Mouse (Mus musculus) C2C12 (cell line): ENCODE measurements at regions not wholly inside any gene's neighbourhood (a gene's known extent, or its start where the extent isn't known, plus 50 kb on each side); places are given as distances from the start of the nearest gene placed in this dataset.
A peak's percentile ranks its signal among the peaks of the same experiment; 100 is the strongest.

Experiments used
- H3K27me3 ChIP-seq: one replicate; pipeline ENCODE4 v1.6.1; 2011; ENCODE audit not compliant: control insufficient read depth, insufficient read depth, insufficient read length
- H3K36me3 ChIP-seq: one replicate; pipeline ENCODE4 v1.6.1; 2011; ENCODE audit not compliant: control insufficient read depth, insufficient read depth
- H3K4me3 ChIP-seq: one replicate; pipeline ENCODE4 v1.5.1; 2011; ENCODE audit warnings: mild to moderate bottlenecking, control low read depth; ENCODE audit not compliant: poor library complexity, insufficient read depth, severe bottlenecking
- H3K79me2 ChIP-seq: one replicate; pipeline ENCODE4 v1.6.1; 2011; ENCODE audit not compliant: control insufficient read depth, insufficient read depth
- H3K79me3 ChIP-seq: one replicate; pipeline ENCODE4 v1.6.1; 2011; ENCODE audit warnings: low read depth, control low read depth
- H3ac ChIP-seq: one replicate; pipeline ENCODE3; 2011; ENCODE audit warnings: low read depth; ENCODE audit not compliant: control insufficient read depth, insufficient read length
- CEBPB ChIP-seq: IDR thresholded peaks from one replicate; pipeline ENCODE4 v1.6.1; 2011; ENCODE audit warnings: low read depth, mild to moderate bottlenecking, control low read depth, moderate library complexity
- CTCF ChIP-seq: IDR thresholded peaks from one replicate; pipeline ENCODE4 v1.5.1; 2011; ENCODE audit not compliant: control insufficient read depth, insufficient read depth, insufficient read length
- FOSL1 ChIP-seq: IDR thresholded peaks from one replicate; pipeline ENCODE4 v1.8.0; 2011; ENCODE audit warnings: mild to moderate bottlenecking, low read length; ENCODE audit not compliant: poor library complexity, insufficient read depth, severe bottlenecking
- MAX ChIP-seq: IDR thresholded peaks from one replicate; pipeline ENCODE4 v1.6.1; 2011; ENCODE audit warnings: mild to moderate bottlenecking, control low read depth
- MYOD1 ChIP-seq: IDR thresholded peaks from one replicate; pipeline ENCODE4 v1.6.1; 2011; ENCODE audit warnings: low read depth; ENCODE audit not compliant: control insufficient read depth, insufficient read length
- MYOG ChIP-seq: IDR thresholded peaks from one replicate; pipeline ENCODE4 v1.6.1; 2011; ENCODE audit not compliant: control insufficient read depth, insufficient read length; ENCODE audit errors: extremely low read depth
- USF1 ChIP-seq: IDR thresholded peaks from one replicate; pipeline ENCODE4 v1.6.1; 2011; ENCODE audit warnings: low read depth, mild to moderate bottlenecking, control low read depth, moderate library complexity

GRCm38 (mm10) chr15:62432742-62433245 lies 1412.2 kb downstream of the Gsdmc2 start:
- Histone ChIP-seq H3K4me3 (no peak overlapping the region), H3K36me3 (no peaks in the 10 kb centered on the region), H3ac (no peak overlapping the region), H3K79me2 (no peaks in the 10 kb centered on the region), H3K79me3 (no peaks in the 10 kb centered on the region), H3K27me3 (no peaks in the 10 kb centered on the region)
- TF ChIP-seq FOSL1: no peak
- TF ChIP-seq USF1: no peak
- no peak for TF ChIP-seq CEBPB
- no peak for TF ChIP-seq MAX
- TF ChIP-seq MYOD1: no peak
- TF ChIP-seq MYOG: no peak
- no peak for TF ChIP-seq CTCF

DNA sequence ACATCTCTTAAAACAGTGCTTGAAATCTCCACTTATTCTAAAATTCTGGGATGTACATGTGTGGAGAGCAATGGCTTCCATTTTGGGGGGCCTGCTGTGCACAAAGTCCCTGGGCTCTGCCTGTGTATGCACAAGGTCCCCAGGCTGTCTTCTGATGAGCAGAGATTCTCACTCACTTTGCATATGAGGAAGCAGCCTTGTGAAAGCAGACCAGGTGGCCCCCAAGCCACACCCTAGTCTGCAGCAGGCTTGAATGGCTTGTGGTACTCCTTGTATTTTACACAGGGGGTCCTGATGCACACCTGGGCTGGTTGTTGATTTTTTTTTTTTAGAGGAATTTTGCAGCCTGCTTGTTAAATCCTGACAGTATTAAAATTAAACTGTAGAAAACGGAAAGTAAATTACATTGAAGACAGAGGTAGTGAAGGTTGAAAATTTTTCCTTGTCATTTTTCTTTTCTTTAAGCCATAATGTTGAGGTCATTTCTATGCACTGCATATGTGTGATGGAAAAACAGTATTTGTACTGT lies 1413.8 kb downstream of the Gsdmc2 start:
- no peak overlapping the region for H3K4me3 ChIP-seq
- H3K79me2 ChIP-seq: no peaks in the 10 kb centered on the region
- H3ac ChIP-seq: no peak overlapping the region
- TF ChIP-seq MYOD1 (no peak), FOSL1 (no peak), MYOG (no peak), USF1 (no peak), CTCF (no peak), CEBPB (no peak)
- H3K36me3 ChIP-seq: no peaks in the 10 kb centered on the region
- H3K79me3 ChIP-seq: no peaks in the 10 kb centered on the region
- no peaks in the 10 kb centered on the region for H3K27me3 ChIP-seq

DNA sequence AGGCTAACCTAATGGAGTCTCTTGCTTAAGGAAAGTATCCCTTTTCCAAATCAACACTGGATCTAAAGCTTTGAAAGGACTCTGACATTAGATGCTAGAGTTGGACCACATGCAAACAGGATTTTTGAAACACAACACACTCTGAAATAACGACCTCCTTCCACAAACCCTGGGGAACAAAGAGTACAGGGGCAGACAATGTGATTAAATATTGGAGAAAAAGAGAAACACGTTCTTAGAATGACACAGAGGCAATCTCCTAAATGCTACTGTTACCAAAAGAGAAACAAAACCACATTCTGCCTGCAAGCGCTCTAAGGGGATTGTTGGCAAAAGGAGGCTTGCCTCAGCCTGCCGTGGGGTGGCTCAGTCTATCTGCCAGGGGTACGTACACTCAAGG lies 1422.0 kb downstream of the Gsdmc2 start:
- no peaks in the 10 kb centered on the region for H3K79me3 ChIP-seq
- no peaks in the 10 kb centered on the region for H3K27me3 ChIP-seq
- H3K4me3 ChIP-seq: no peak overlapping the region
- no peaks in the 10 kb centered on the region for H3K79me2 ChIP-seq
- TF ChIP-seq MYOG: no peak
- TF ChIP-seq MYOD1: no peak
- TF ChIP-seq CEBPB: no peak
- H3ac ChIP-seq: no peak overlapping the region
- no peaks in the 10 kb centered on the region for H3K36me3 ChIP-seq

DNA sequence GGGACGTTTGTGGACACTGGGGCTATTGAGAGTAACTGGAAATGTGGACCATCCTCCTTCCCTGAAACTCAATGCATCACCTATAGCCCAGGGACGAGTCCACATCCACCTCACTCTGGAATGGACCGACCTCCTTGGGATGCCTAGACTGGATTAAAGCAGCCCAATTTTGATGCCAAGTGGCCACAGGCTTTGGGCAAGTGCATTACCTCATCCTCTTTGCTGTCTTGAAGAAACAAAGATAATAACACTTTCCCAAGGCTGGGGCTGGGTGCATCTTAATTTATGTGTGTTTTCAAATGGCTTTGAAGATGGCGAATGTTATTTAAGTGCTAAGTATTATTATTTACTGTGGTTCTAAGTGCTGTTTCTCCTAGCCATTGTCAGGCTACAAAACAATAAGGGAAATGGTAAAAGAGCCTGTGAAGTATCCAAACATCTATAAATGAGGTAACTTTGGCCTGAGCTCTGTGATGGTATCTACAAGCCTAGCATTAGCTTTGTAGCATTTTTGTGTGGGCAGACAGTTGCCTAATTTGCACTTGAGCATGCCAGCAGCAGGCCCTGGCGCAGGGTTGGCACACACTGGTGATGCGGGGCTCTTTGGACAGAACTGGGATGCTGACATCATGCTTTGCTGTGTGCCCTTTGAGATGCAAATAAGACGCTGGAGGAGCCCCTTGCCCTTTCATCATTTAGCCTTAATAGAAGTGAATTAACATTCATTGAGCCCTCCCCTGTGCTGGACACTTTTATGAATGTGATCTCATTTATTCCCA lies 1423.7 kb downstream of the Gsdmc2 start:
- Histone ChIP-seq H3K27me3 (no peaks in the 10 kb centered on the region), H3K36me3 (no peaks in the 10 kb centered on the region), H3K4me3 (no peak overlapping the region), H3K79me2 (no peaks in the 10 kb centered on the region), H3K79me3 (no peaks in the 10 kb centered on the region), H3ac (no peak overlapping the region)
- TF ChIP-seq CEBPB (no peak), MYOG (no peak), MYOD1 (no peak), MAX (no peak), CTCF (no peak), FOSL1 (no peak), USF1 (no peak)

GRCm38 (mm10) chr15:62416691-62417090 lies 1428.3 kb downstream of the Gsdmc2 start:
- Histone ChIP-seq H3K4me3 (no peak overlapping the region), H3K79me2 (no peaks in the 10 kb centered on the region), H3K36me3 (no peaks in the 10 kb centered on the region), H3ac (no peak overlapping the region), H3K27me3 (no peaks in the 10 kb centered on the region), H3K79me3 (no peaks in the 10 kb centered on the region)
- no peak for TF ChIP-seq FOSL1
- TF ChIP-seq USF1: no peak
- TF ChIP-seq MYOG: no peak
- TF ChIP-seq CEBPB: peak; percentile 88
- TF ChIP-seq MYOD1: no peak
- TF ChIP-seq MAX: no peak
- no peak for TF ChIP-seq CTCF

GRCm38 (mm10) chr15:62413694-62414093 lies 1431.3 kb downstream of the Gsdmc2 start:
- no peak for TF ChIP-seq MYOG
- no peak for TF ChIP-seq MAX
- no peak for TF ChIP-seq CTCF
- TF ChIP-seq USF1: no peak
- no peak for TF ChIP-seq CEBPB
- no peak for TF ChIP-seq MYOD1
- no peak for TF ChIP-seq FOSL1
- no peaks in the 10 kb centered on the region for H3K27me3 ChIP-seq
- no peak overlapping the region for H3K4me3 ChIP-seq
- no peak overlapping the region for H3ac ChIP-seq
- H3K79me2 ChIP-seq: no peaks in the 10 kb centered on the region
- H3K79me3 ChIP-seq: no peaks in the 10 kb centered on the region
- H3K36me3 ChIP-seq: no peaks in the 10 kb centered on the region
